Mouse (Mus musculus): ENCODE measurements around the gene Rpl21. TPM values are rescaled to one million over a fixed set of nuclear protein-coding genes. Genes with fewer than 3 reads are reported as not detected.
A peak's percentile ranks its signal among the peaks of the same experiment; 100 is the strongest.

Gene Rpl21
- total RNA-seq (2012; rRNA removed) = 468 and 508 TPM in 2 replicates
- 10 to 100 TPM in 1 of 2 experiments, not detected in 1; 70.7 TPM for polyA plus RNA-seq (2012; ENCODE audit: insufficient read depth in 1 of 2, insufficient read length in 2 of 2, low read depth in 1 of 2, low replicate concordance in 2 of 2, missing spikeins in 1 of 2)

DNA sequence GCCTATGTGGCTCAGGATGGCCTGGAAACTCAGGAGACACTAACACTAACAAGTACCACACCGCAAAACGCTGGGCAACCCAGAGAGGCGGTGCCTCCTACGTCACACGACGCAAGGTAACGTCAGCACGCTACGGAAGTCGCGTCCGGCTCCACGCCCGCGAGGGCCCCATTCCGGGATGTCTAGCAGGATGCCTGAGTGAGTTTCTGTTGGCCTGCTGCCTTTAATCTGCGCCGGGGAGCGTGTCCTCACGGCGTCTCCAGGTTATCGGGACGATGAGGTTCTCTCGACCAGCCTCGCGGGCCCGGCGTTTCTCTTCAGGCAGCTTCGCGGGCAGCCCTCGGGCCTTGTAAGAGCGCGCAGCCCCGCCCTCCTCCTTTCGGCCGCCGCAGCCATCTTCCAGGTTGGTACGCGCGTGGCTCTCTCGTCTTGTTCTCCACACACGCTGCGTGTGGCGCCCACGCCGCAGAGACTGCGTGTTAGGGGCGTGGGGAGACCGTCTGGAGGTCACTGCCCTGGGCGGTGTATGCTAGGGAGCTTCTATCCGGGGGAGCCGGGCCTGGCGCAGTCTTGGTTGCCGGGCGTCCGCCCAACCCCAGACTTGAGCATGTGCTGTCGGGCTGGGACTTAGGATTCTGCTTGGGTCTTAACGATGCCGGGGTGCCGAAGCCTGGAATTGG lies at the start of gene Rpl21:
Rpl21 (plus strand) TSS at position 122 of the 680 bp plus-strand sequence.
- Histone ChIP-seq H3K4me3 (ENCODE audit: control insufficient read depth in 1 of 2, insufficient read depth in 1 of 2, low read depth in 2 of 2, low read length in 2 of 2) (peak within 1 kb of the TSS; percentile 73 to 95), H3K79me2 (ENCODE audit: control insufficient read depth, insufficient read depth, low read length, poor library complexity) (peaks cover 20% of the 10 kb centered on the region), H3K9me3 (replicated peaks; ENCODE audit: insufficient read depth, low read length) (no peaks in the 10 kb centered on the region), H3K36me3 (ENCODE audit: control insufficient read depth in 1 of 2, insufficient read depth in 2 of 2, low read length in 2 of 2) (peaks cover 12 to 26% of the 10 kb centered on the region in 2 experiments), H3K27me3 (ENCODE audit: control insufficient read depth in 1 of 2, insufficient read depth in 2 of 2, low read length in 2 of 2) (no peaks in the 10 kb centered on the region), H3K27ac (ENCODE audit: control insufficient read depth, low read depth, low read length) (peak within 1 kb of the TSS; percentile 90), H3K4me1 (ENCODE audit: control insufficient read depth in 1 of 2, insufficient read depth in 2 of 2, low read length in 2 of 2) (peaks cover 0 to 14% of the 10 kb centered on the region in 2 experiments; a peak in 2 of 4 replicates), H3K9ac (ENCODE audit: control insufficient read depth, low read depth, low read length, poor library complexity, severe bottlenecking) (peak within 1 kb of the TSS; percentile 94)
- TF ChIP-seq MAFK (IDR thresholded peaks at IDR 0.05; ENCODE audit: borderline replicate concordance, low read depth, low read length) = no peak
- TF ChIP-seq POLR2AphosphoS5 (IDR thresholded peaks at IDR 0.05; ENCODE audit: borderline replicate concordance, low read depth, low read length) = no peak; the same call in 1 of the 2 replicates
- TF ChIP-seq MYB (IDR thresholded peaks at IDR 0.05; ENCODE audit: low read depth, low read length) = no peak
- TF ChIP-seq HCFC1 (IDR thresholded peaks at IDR 0.05; ENCODE audit: low read depth, low read length) = peak; percentile 90
- TF ChIP-seq NELFE (IDR thresholded peaks at IDR 0.05; ENCODE audit: low read depth, low read length) = peak; percentile 97
- TF ChIP-seq SMC3 (IDR thresholded peaks at IDR 0.05; ENCODE audit: low read depth, low read length) = no peak
- peak; percentile 90 for TF ChIP-seq SIN3A (IDR thresholded peaks at IDR 0.05; ENCODE audit: low read length)
- no peak for TF ChIP-seq CHD2 (IDR thresholded peaks at IDR 0.05; ENCODE audit: low read length)
- TF ChIP-seq BHLHE40 (IDR thresholded peaks at IDR 0.05; ENCODE audit: borderline replicate concordance, low read depth, low read length) = no peak
- TF ChIP-seq ZMIZ1 (IDR thresholded peaks at IDR 0.05; ENCODE audit: low read depth, low read length) = peak; percentile 94; the same call in 1 of the 2 replicates
- TF ChIP-seq ELF1 (IDR thresholded peaks at IDR 0.05; ENCODE audit: low read depth, low read length) = peak; percentile 89
- TF ChIP-seq MAX (IDR thresholded peaks at IDR 0.05; ENCODE audit: low read length) = peak; percentile 99
- TF ChIP-seq TAL1 (IDR thresholded peaks at IDR 0.05; ENCODE audit: low read length) = no peak
- peak; percentile 66 for TF ChIP-seq MXI1 (IDR thresholded peaks at IDR 0.05; ENCODE audit: low read depth, low read length)
- TF ChIP-seq UBTF (IDR thresholded peaks at IDR 0.05; ENCODE audit: borderline replicate concordance, insufficient read depth, low read depth, low read length) = 0 out of 2 replicates have a peak, but pooled peaks have one; percentile 43
- TF ChIP-seq CTCF (IDR thresholded peaks at IDR 0.05 in 2 of 3, conservative IDR thresholded peaks at IDR 0.05 in 1 of 3; ENCODE audit: control insufficient read depth in 1 of 3, insufficient read depth in 1 of 3, low read depth in 2 of 3, low read length in 3 of 3, poor library complexity in 1 of 3, severe bottlenecking in 1 of 3) = peak in 1 of 3 experiments; percentile 28; a peak in 2 of 6 replicates
- TF ChIP-seq KAT2A (conservative IDR thresholded peaks at IDR 0.05; ENCODE audit: low read depth, low read length) = peak; percentile 61
- TF ChIP-seq POLR2A (IDR thresholded peaks at IDR 0.05; ENCODE audit: control insufficient read depth in 1 of 2, insufficient read depth in 1 of 2, low read depth in 1 of 2, low read length in 2 of 2, poor library complexity in 1 of 2) = peak; percentile 94 to 99
- peak; percentile 99 for TF ChIP-seq POLR2AphosphoS2 (IDR thresholded peaks at IDR 0.05; ENCODE audit: low read length)
- no peak for TF ChIP-seq RAD21 (IDR thresholded peaks at IDR 0.05; ENCODE audit: low read depth, low read length)
- peak; percentile 96 for TF ChIP-seq MYC (IDR thresholded peaks at IDR 0.05; ENCODE audit: low read depth, low read length)
- TF ChIP-seq TBP (IDR thresholded peaks at IDR 0.05; ENCODE audit: low read depth, low read length) = peak; percentile 91
- peak; percentile 90; the same call in 1 of the 2 replicates for TF ChIP-seq MAZ (IDR thresholded peaks at IDR 0.05; ENCODE audit: low read depth, low read length)
- no peak for TF ChIP-seq GATA1 (IDR thresholded peaks at IDR 0.05; ENCODE audit: low read depth, low read length)
- peak; percentile 98 for DNase-seq (ENCODE audit: low read depth, low spot score)
